Mouse (Mus musculus) intestine, postnatal 0 days (tissue): ENCODE results near the gene Hmbs. TPM values are rescaled to one million over a fixed set of nuclear protein-coding genes. Genes with fewer than 3 reads are reported as not detected.
A peak's percentile ranks its signal among the peaks of the same experiment; 100 is the strongest.
"Not testable (repeated sequence)": the region's sequence is repeated elsewhere in the genome, so short reads cannot be mapped to it uniquely, and the experiment has no call there.

ENCODE experiments used
- ATAC-seq: fragments of 200-750 bp; cut with Nextera tagmentation; 2 replicates; pipeline ENCODE4 v1.8.0; 2017; ENCODE audit warnings: mild to moderate bottlenecking, moderate TSS enrichment, moderate library complexity
- H3K27ac ChIP-seq: fragments of 300-500 bp; sonication (generic); 2 replicates; pipeline ENCODE4 v1.5.1; 2014; ENCODE audit warnings: mild to moderate bottlenecking, low read depth, low read length, moderate library complexity
- H3K27me3 ChIP-seq: fragments of 300-500 bp; sonication (generic); replicated peaks from 2 replicates; pipeline ENCODE4 v1.6.1; 2014; ENCODE audit warnings: low read length, mixed read lengths; ENCODE audit not compliant: control insufficient read depth, insufficient read depth
- H3K36me3 ChIP-seq: fragments of 300-500 bp; sonication (generic); 2 replicates; pipeline ENCODE4 v1.6.1; 2014; ENCODE audit warnings: mild to moderate bottlenecking, moderate library complexity; ENCODE audit not compliant: control insufficient read depth, insufficient read depth
- H3K4me1 ChIP-seq: fragments of 300-500 bp; sonication (generic); replicated peaks from 2 replicates; pipeline ENCODE4 v1.6.1; 2014; ENCODE audit warnings: antibody characterized with exemption, low read length, mixed read lengths; ENCODE audit not compliant: control insufficient read depth, insufficient read depth
- H3K4me2 ChIP-seq: fragments of 300-500 bp; sonication (generic); replicated peaks from 2 replicates; pipeline ENCODE4 v1.6.1; 2014; ENCODE audit warnings: low read depth, mild to moderate bottlenecking, moderate library complexity
- H3K4me3 ChIP-seq: fragments of 300-500 bp; sonication (generic); 2 replicates; pipeline ENCODE4 v1.5.1; 2014; ENCODE audit warnings: low read depth, low read length
- H3K9ac ChIP-seq: fragments of 300-500 bp; sonication (generic); 2 replicates; pipeline ENCODE4 v1.6.1; 2014; ENCODE audit warnings: mild to moderate bottlenecking, low read depth, low read length
- H3K9me3 ChIP-seq: fragments of 300-500 bp; sonication (generic); 2 replicates; pipeline ENCODE4 v1.6.1; 2016; ENCODE audit warnings: mixed run types; ENCODE audit not compliant: control insufficient read depth
- CTCF ChIP-seq: sonication (generic); IDR thresholded peaks from 2 replicates; pipeline ENCODE4 v1.5.1; 2016; ENCODE audit warnings: low read depth, mild to moderate bottlenecking, control low read depth, antibody characterized with exemption, moderate library complexity
- WGBS: fragments of 180-500 bp; shearing (Covaris S2); extraction: QIAGEN DNeasy Blood & Tissue Kit; methylation state at CpG from one replicate; pipeline ENCODE4 v1.1.7; 2014; 5-methylcytosine and 5-hydroxymethylcytosine counted together
- polyA plus RNA-seq: library from polyadenylated mRNA; unstranded; fragments of >200 nt; fragmentation: Nextera tagmentation; extraction: Ambion mirVana; gene quantifications from 2 replicates; pipeline ENCODE4 v1.2.1, GENCODE M21; 2015

The Hmbs gene
- polyA plus RNA-seq, 1 experiment from 2014 or later: 60.1 TPM

GRCm38 (mm10) chr9:44341487-44341886, 2.5 kb downstream of the Hmbs start:
- H3K4me3 ChIP-seq: no peak overlapping the region

GRCm38 (mm10) chr9:44338574-44338973, 5.5 kb downstream of the Hmbs start:
- Histone ChIP-seq H3K4me3 (no peak overlapping the region), H3K36me3 (peaks cover 22% of the 10 kb centered on the region; the same call in 1 of the 2 replicates), H3K4me1 (no peaks in the 10 kb centered on the region), H3K4me2 (no peak overlapping the region), H3K9me3 (no peaks in the 10 kb centered on the region), H3K27ac (no peak overlapping the region), H3K9ac (no peak overlapping the region), H3K27me3 (no peaks in the 10 kb centered on the region)
- 82% methylated on average over 5 of the region's 5 CpGs for WGBS
- peak; percentile 31; the same call in 1 of the 2 replicates for TF ChIP-seq CTCF
- ATAC-seq: no peak

More at GRCm38 (mm10) chr9:44341487-44341886, 2.5 kb downstream of the Hmbs start:
- peaks cover 22% of the 10 kb centered on the region; the same call in 1 of the 2 replicates for H3K36me3 ChIP-seq
- H3K27me3 ChIP-seq: no peaks in the 10 kb centered on the region
- 93% methylated on average over 5 of the region's 5 CpGs for WGBS
- H3K9ac ChIP-seq: no peak overlapping the region
- ATAC-seq: no peak
- TF ChIP-seq CTCF: no peak
- H3K4me1 ChIP-seq: no peaks in the 10 kb centered on the region
- H3K4me2 ChIP-seq: no peak overlapping the region
- no peak overlapping the region; the same call in 1 of the 2 replicates for H3K27ac ChIP-seq
- H3K9me3 ChIP-seq: no peaks in the 10 kb centered on the region

DNA sequence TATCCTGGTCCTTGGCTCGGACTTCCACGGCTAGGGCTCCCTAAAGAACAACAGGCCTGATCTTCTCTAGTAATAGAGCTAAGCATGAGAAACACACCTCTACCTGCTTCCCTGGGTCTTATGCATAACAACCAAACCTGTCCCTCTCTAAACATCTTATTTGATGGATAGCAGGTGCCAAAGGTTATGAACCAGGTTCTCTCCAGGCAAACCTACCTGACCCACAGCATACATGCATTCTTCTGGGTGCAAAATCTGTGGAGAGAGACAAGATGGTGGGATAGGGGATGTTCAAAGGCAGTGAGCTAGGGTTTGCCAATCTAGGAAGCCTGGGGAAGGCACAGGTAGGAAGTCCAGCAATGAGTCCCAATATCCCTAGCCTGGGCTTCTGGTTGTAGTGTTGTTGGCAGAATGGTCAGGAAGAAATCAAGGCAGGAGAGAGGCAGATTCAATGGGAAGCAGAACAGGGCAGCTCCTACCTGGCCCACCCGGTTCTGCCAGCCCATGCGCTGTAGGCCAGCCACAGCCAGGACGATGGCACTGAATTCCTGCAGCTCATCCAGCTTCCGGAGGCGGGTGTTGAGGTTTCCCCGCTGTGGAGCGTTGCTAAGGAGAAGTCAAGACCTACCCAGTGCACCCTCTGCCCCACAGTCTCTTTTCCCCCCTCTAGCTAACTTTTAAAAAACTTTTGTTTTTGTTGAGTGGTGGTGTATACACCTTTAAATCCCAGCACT, 6.4 kb downstream of the Hmbs start:
- no peaks in the 10 kb centered on the region for H3K9me3 ChIP-seq
- no peak overlapping the region for H3K27ac ChIP-seq
- TF ChIP-seq CTCF: no peak
- peak overlapping the region; percentile 93; the same call in 1 of the 2 replicates for H3K4me2 ChIP-seq
- H3K27me3 ChIP-seq: no peaks in the 10 kb centered on the region
- WGBS: 55% methylated on average over 9 of the region's 9 CpGs
- no peak overlapping the region for H3K4me3 ChIP-seq
- H3K9ac ChIP-seq: no peak overlapping the region
- H3K4me1 ChIP-seq: no peaks in the 10 kb centered on the region
- no peak for ATAC-seq
- H3K36me3 ChIP-seq: peaks cover 31% of the 10 kb centered on the region

- TF ChIP-seq CTCF: no peak
- H3K36me3 ChIP-seq: peaks cover 35% of the 10 kb centered on the region
- H3K27me3 ChIP-seq: no peaks in the 10 kb centered on the region
- H3K4me1 ChIP-seq: no peaks in the 10 kb centered on the region
- no peaks in the 10 kb centered on the region for H3K9me3 ChIP-seq
- H3K9ac ChIP-seq: 0 out of 2 replicates have a peak overlapping the region, but pooled peaks have one; percentile 22
- ATAC-seq: no peak
- peak overlapping the region; percentile 93 for H3K4me2 ChIP-seq
- H3K4me3 ChIP-seq: peak overlapping the region; percentile 67
- no peak overlapping the region; the same call in 1 of the 2 replicates for H3K27ac ChIP-seq
- WGBS: 50% methylated on average over 3 of the region's 3 CpGs
Observed at GRCm38 (mm10) chr9:44336964-44337363, 7.1 kb downstream of the Hmbs start.

DNA sequence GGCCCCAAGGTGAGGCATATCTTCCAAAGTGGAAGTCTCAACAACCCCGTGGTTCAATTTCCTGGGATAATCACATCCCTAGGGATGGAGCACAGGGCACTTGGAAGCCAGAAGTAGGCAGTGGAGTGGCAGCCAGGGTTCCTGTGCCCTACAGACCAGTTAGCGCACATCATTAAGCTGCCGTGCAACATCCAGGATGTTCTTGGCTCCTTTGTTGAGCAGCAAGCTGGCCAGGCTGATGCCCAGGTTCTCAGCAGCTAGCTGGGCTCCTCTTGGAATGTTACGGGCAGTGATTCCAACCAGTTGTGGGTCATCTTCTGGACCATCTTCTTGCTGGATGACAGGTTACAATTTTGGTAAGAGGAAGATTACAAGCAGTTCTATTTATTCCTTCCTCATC, 7.5 kb downstream of the Hmbs start:
- H3K27me3 ChIP-seq, ATAC-seq, H3K4me1 ChIP-seq, H3K9me3 ChIP-seq, H3K27ac ChIP-seq: not testable (repeated sequence)
- Histone ChIP-seq H3K36me3 (peaks cover 36% of the 10 kb centered on the region), H3K4me2 (peak overlapping the region; percentile 93), H3K4me3 (peak overlapping the region; percentile 67), H3K9ac (0 out of 2 replicates have a peak overlapping the region, but pooled peaks have one; percentile 22)
- 23% methylated on average over 4 of the region's 4 CpGs for WGBS

GRCm38 (mm10) chr9:44336093-44336406, 8.0 kb downstream of the Hmbs start:
- no peak for TF ChIP-seq CTCF

More at GRCm38 (mm10) chr9:44336093-44336406, 8.0 kb downstream of the Hmbs start:
- peak overlapping the region; percentile 67 for H3K4me3 ChIP-seq
- H3K27me3 ChIP-seq: no peaks in the 10 kb centered on the region
- H3K4me1 ChIP-seq: no peaks in the 10 kb centered on the region
- no peaks in the 10 kb centered on the region for H3K9me3 ChIP-seq
- no peak for ATAC-seq
- H3K4me2 ChIP-seq: peak overlapping the region; percentile 93
- WGBS: 2% methylated on average over 5 of the region's 5 CpGs
- H3K9ac ChIP-seq: peak overlapping the region; percentile 87
- H3K27ac ChIP-seq: no peak overlapping the region
- H3K36me3 ChIP-seq: peaks cover 37% of the 10 kb centered on the region
